In the genomic region with DNA sequence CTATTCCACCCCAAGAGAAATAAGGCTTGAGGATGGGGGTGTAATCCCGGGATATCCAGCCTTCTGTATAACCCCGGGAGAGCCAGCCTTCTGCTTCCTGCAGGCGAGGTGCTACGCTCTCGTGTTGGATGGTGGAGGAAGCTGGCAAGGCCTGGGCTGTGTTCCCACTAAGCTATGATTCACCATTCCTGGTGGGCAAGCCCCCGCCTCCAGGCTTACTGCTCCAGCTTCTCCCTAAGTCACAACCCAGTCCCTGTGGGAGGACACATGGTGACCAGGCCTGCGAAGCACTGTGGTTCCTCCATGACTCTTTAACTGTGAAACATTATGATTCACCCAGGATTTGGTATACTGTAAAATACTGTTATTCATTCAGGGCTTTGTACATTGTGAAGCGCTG, we compare ENCODE assay signal across 14 mouse cellular contexts.
DNase-seq lines count a peak whose midpoint lies in the region; ATAC-seq lines count a peak whose summit lies in the region.
"Had no signal": no experiment of that assay in that cellular context is flagged by ENCODE, and none has a peak within 500 bp of the region (broad histone marks: within the 10 kb centered on the region; RNA-seq: fewer than 3 reads in every experiment).

No protein-coding gene starts in this region.

- peak; percentile 54 to 73 for DNase-seq in left cerebral cortex, adult 18-20 months (ENCODE audit: low spot score in 2 of 2)
- DNase-seq in left cerebral cortex, postnatal 4 days = no peak
- DNase-seq in Muller cell, postnatal 12 days (ENCODE audit: inconsistent ontology term) = peak; percentile 82
- DNase-seq in fibroblast of lung, adult 2 months (ENCODE audit: low read depth) = peak; percentile 57
- DNase-seq in right cerebral cortex, postnatal 36 days (ENCODE audit: low spot score in 2 of 2) = peak; percentile 48 to 70
- DNase-seq in lung, postnatal 36 days = no peak
- DNase-seq: adrenal gland, adult 2 months; cerebellum, adult 18-20 months; gastrocnemius, postnatal 14 days; heart, postnatal 14 days; liver, embryonic 13.5 days had no signal

- no peak for ATAC-seq in cerebellum, adult (ENCODE audit: insufficient number of reproducible peaks, low FRiP score, low TSS enrichment)
- ATAC-seq: intestine, embryonic 16.5 days; midbrain, embryonic 16.5 days had no signal

- intact Hi-C loops in left cerebral cortex, postnatal 4 days (cut with DNase I) = no loop called here

Comparison
In these comparisons a context has a peak if more than half of its experiments do, and no peak if none do; other contexts are left out.
1. DNase-seq: peak in left cerebral cortex, adult 18-20 months (2 of 2), Muller cell, postnatal 12 days (single experiment), fibroblast of lung, adult 2 months (single experiment) and right cerebral cortex, postnatal 36 days (2 of 2); none in left cerebral cortex, postnatal 4 days (single experiment) and lung, postnatal 36 days (single experiment).